Mouse (Mus musculus): ENCODE results near the gene Gm10778.
"Not testable (repeated sequence)": the region's sequence is repeated elsewhere in the genome, so short reads cannot be mapped to it uniquely, and the experiment has no call there.

Gene Gm10778

GRCm38 (mm10) chr10:81628390-81628789 is 20.5 kb upstream of the Gm10778 start, which contains the start of gene Ankrd24:
Gene Ankrd24, plus strand, starts transcription at chr10:81628540.
- DNase-seq (ENCODE audit: low spot score) = no peak

GRCm38 (mm10) chr10:81633253-81634099 is 15.4 kb upstream of the Gm10778 start:
- peak; percentile 70 for DNase-seq (ENCODE audit: low spot score)

DNA sequence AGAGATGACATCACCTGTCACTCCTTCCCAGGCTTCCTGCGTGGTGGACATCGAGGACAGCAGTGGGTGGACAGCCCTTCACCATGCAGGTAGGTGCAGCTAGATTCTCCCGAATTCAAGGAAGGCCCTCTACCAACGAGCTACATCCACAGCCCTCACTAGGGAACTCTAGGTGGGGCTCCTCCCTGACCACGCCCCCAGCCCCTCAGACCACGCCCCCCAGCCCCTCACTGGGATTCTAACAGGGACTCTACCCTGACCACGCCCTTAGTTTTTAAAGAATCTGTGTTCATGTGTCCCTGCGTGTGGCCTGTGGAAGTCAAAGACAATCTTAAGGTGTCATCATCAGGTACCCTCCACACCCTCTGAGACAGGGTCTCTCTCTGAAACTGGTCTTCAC is 12.5 kb upstream of the Gm10778 start:
- no peak for DNase-seq (ENCODE audit: low spot score)

GRCm38 (mm10) chr10:81638101-81638500 is 10.8 kb upstream of the Gm10778 start:
- no peak for DNase-seq (ENCODE audit: low spot score)

GRCm38 (mm10) chr10:81640825-81641224 is 8.0 kb upstream of the Gm10778 start:
- DNase-seq (ENCODE audit: low spot score) = not testable (repeated sequence)

DNA sequence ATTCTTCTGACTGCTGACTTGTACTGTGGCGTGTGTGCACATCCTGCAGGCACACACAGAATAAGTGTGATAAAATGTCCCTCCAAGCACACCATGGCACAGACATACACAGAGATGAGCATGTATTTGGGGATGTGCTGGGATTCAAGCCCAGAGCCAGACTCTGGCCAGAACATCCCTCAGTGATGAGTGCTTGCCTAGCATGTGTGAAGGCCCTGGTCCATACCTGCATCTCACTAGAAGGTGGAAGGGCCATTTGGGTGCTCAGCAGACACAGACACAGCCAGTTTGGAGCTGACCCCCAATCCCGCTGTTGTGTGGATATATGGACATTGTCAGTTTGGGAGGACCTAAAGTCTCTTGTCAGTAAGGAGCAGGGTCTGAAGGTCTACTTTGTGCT is 7.3 kb upstream of the Gm10778 start:
- no peak for DNase-seq (ENCODE audit: low spot score)

GRCm38 (mm10) chr10:81641978-81642647 is 6.7 kb upstream of the Gm10778 start:
- no peak for DNase-seq (ENCODE audit: low spot score)

- no peak for DNase-seq (ENCODE audit: low spot score)
Measured at GRCm38 (mm10) chr10:81642648-81643448, 6.0 kb upstream of the Gm10778 start.

DNA sequence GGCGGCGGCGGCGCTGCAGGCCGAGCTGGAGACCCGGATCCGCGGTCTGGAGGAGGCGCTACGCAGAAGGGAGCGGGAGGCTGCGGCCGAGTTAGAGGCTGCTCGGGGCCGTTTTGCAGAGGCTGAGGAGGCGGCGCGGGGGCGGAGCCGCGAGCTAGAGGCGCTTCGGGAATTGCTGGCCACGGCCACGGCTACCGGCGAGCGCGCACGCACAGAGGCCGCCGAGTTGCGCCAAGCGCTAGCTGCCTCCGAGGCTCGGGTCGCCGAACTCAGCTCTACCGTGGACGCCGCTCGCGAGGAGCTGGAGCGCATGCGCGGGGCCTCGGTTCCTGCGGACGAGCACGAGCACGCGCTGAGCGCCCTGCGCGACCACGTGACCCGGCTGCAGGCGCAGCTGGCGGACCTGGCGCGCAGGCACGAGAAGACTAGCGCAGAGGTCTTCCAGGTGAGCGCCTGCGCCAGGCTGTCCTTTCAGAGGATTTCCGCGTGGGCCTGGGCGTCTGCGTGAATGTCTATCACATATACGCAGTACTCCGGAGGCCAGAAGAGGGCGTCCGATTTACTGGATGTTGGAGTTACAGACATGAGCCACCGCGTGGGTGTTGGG is 5.3 kb upstream of the Gm10778 start:
- DNase-seq (ENCODE audit: low spot score) = peak; percentile 87

GRCm38 (mm10) chr10:81644162-81644561 is 4.7 kb upstream of the Gm10778 start:
- DNase-seq (ENCODE audit: low spot score) = no peak

GRCm38 (mm10) chr10:81644716-81645115 is 4.1 kb upstream of the Gm10778 start:
- no peak for DNase-seq (ENCODE audit: low spot score)

- no peak for DNase-seq (ENCODE audit: low spot score)
Measured at GRCm38 (mm10) chr10:81645391-81645790, 3.5 kb upstream of the Gm10778 start.

GRCm38 (mm10) chr10:81646015-81646555 is 2.8 kb upstream of the Gm10778 start:
- no peak for DNase-seq (ENCODE audit: low spot score)

- DNase-seq (ENCODE audit: low spot score) = no peak
Measured at GRCm38 (mm10) chr10:81655178-81655577, 6.3 kb downstream of the Gm10778 start.

DNA sequence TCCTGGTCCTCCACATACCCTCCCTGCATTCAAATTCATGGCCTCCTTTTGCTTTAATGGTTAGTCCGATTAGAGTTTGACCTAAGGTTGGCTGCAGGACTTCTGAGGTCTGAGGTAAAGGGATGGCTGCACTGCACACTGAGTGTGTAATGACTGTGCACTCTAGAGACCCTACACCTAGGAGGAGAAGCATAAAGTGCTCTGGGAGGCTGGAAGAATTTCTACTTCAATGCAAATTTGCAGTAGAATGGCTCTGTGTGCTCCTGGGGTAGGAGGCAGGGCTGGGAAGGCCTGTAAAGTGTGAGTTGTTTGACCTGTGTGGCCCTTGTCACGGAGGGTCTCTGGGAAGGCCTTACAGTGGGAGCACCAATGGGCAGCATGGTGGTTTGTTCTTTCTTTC is 7.3 kb downstream of the Gm10778 start:
- DNase-seq (ENCODE audit: low spot score) = no peak

GRCm38 (mm10) chr10:81687114-81687513 is 38.3 kb downstream of the Gm10778 start:
- DNase-seq (ENCODE audit: low spot score) = not testable (repeated sequence)

GRCm38 (mm10) chr10:81704531-81705301 is 55.9 kb downstream of the Gm10778 start, which contains the start of gene Zfp433:
Gene Zfp433, plus strand, starts transcription at chr10:81704825.
- not testable (repeated sequence) for DNase-seq (ENCODE audit: low spot score)
